Comparison of ENCODE assay signal across 40 mouse cellular contexts in the genomic region with DNA sequence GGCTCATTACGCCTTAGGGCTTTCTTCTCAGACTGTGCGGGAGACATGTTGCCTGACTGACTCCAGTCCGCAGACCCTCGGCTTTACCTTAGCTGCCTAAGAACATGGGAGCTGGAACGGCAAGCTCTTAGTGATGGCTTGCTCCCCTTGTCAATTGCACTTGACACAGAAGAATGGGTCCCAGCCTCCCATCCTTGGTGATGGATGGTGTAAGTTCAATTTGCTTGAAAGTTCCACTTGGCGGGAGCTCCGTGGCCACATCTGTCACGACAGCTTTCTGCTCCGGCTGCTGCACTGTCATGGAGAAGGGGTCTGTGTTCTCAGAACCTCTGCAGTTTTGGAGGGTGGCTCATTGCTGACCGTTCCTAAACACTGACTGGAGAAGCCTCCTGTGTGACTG. TPM values are rescaled to one million over a fixed set of nuclear protein-coding genes. Genes with fewer than 3 reads are reported as not detected.
"Had no signal": no experiment of that assay in that cellular context is flagged by ENCODE, and none has a peak within 500 bp of the region (broad histone marks: within the 10 kb centered on the region; RNA-seq: fewer than 3 reads in every experiment).

No protein-coding gene starts in this region.

- H3K36me3 ChIP-seq: heart, embryonic 13.5 days; heart, embryonic 15.5 days; hindbrain, embryonic 13.5 days; hindbrain, embryonic 15.5 days; kidney, embryonic 15.5 days; limb, embryonic 13.5 days; limb, embryonic 15.5 days; liver, embryonic 12.5 days had no signal

- H3K4me2 ChIP-seq: heart, embryonic 11.5 days; heart, embryonic 13.5 days; heart, embryonic 15.5 days; hindbrain, embryonic 13.5 days; hindbrain, embryonic 15.5 days; kidney, embryonic 15.5 days; limb, embryonic 13.5 days; limb, embryonic 15.5 days; liver, embryonic 12.5 days had no signal

- H3K27me3 ChIP-seq: kidney, embryonic 15.5 days; limb, embryonic 15.5 days had no signal

- H3K27ac ChIP-seq: heart, embryonic 13.5 days; heart, embryonic 15.5 days; hindbrain, embryonic 13.5 days; hindbrain, embryonic 15.5 days; kidney, embryonic 15.5 days; kidney, postnatal 0 days; limb, embryonic 13.5 days; limb, embryonic 15.5 days; liver, embryonic 12.5 days; liver, embryonic 14.5 days had no signal

- H3K4me3 ChIP-seq: heart, embryonic 13.5 days; heart, embryonic 15.5 days; hindbrain, embryonic 13.5 days; hindbrain, embryonic 15.5 days; kidney, embryonic 15.5 days; limb, embryonic 13.5 days; limb, embryonic 15.5 days; liver, embryonic 12.5 days had no signal

- ATAC-seq: intestine, embryonic 16.5 days; liver, embryonic 12.5 days had no signal

- DNase-seq: gastrocnemius, postnatal 14 days; gastrocnemius, postnatal 36 days; heart, adult 18-20 months; heart, postnatal 14 days; heart, postnatal 36 days; kidney, adult 11 months; kidney, adult 2 months; kidney, adult 9 months; kidney, postnatal 14 days; kidney, postnatal 36 days; layer of hippocampus, adult 9-11 months; layer of hippocampus, postnatal 36 days had no signal

- H3K4me1 ChIP-seq: limb, embryonic 13.5 days; limb, embryonic 15.5 days; liver, embryonic 12.5 days had no signal

- H3K9me3 ChIP-seq: heart, embryonic 13.5 days; heart, embryonic 15.5 days; hindbrain, embryonic 13.5 days; hindbrain, embryonic 15.5 days; kidney, embryonic 15.5 days; limb, embryonic 13.5 days; limb, embryonic 15.5 days; liver, embryonic 12.5 days had no signal

- H3K9ac ChIP-seq: heart, embryonic 13.5 days; heart, embryonic 15.5 days; hindbrain, embryonic 13.5 days; hindbrain, embryonic 15.5 days; kidney, embryonic 15.5 days; limb, embryonic 13.5 days; limb, embryonic 15.5 days; liver, embryonic 12.5 days; liver, embryonic 14.5 days had no signal

RNA-seq across cellular contexts. Expression of a gene that starts 56.4 kb away (rescaled TPM):
- total RNA-seq: gastrocnemius, adult 18-20 months; gastrocnemius, adult 8-10 months; gastrocnemius, postnatal 14 days; gastrocnemius, postnatal 36 days; heart, adult 18-20 months; heart, adult 8-10 months; heart, postnatal 14 days; heart, postnatal 36 days; hematopoietic stem cell, adult 5-6 weeks; layer of hippocampus, adult 18-20 months; layer of hippocampus, adult 8-10 months; layer of hippocampus, postnatal 14 days; layer of hippocampus, postnatal 36 days; left cerebral cortex, adult 18-20 months; left cerebral cortex, adult 8-10 months; left cerebral cortex, postnatal 14 days; left cerebral cortex, postnatal 36 days; liver, adult 2 months had no signal
- polyA plus RNA-seq: gonadal fat pad, adult 2 months; heart, embryonic 11.5 days; heart, embryonic 13.5 days; heart, embryonic 15.5 days; heart, postnatal 0 days; limb, embryonic 11.5 days; limb, embryonic 13.5 days; limb, embryonic 15.5 days; liver, adult 2 months; liver, embryonic 12.5 days; liver, embryonic 14.5 days; liver, embryonic 16.5 days had no signal
